28 mouse cellular contexts compared by ENCODE assay signal in genomic region chr2:165438881-165439280, GRCm38 (mm10). TPM values are rescaled to one million over a fixed set of nuclear protein-coding genes. Genes with fewer than 3 reads are reported as not detected.
A peak's percentile ranks its signal among the peaks of the same experiment; 100 is the strongest.
DNase-seq lines count a peak whose midpoint lies in the region; ATAC-seq and TF ChIP-seq lines count a peak whose summit lies in the region.
"Had no signal": no experiment of that assay in that cellular context is flagged by ENCODE, and none has a peak within 500 bp of the region (broad histone marks: within the 10 kb centered on the region; RNA-seq: fewer than 3 reads in every experiment).

No protein-coding gene starts in this region.

- no peaks in the 10 kb centered on the region for H3K36me3 ChIP-seq in hindbrain, embryonic 15.5 days
- H3K36me3 ChIP-seq in hindbrain, postnatal 0 days (ENCODE audit: insufficient read depth, low read length): no peaks in the 10 kb centered on the region
- H3K36me3 ChIP-seq in kidney, embryonic 15.5 days: no peaks in the 10 kb centered on the region
- H3K36me3 ChIP-seq in kidney, postnatal 0 days (ENCODE audit: insufficient read depth, low read length): no peaks in the 10 kb centered on the region
- H3K36me3 ChIP-seq: embryonic facial prominence, embryonic 15.5 days; forebrain, embryonic 10.5 days; G1E; heart, embryonic 13.5 days had no signal

- DNase-seq in hindbrain, postnatal 0 days (ENCODE audit: low spot score): no peak
- DNase-seq in kidney, adult 8-10 months: peak; percentile 46 to 61
- no peak for DNase-seq in kidney, postnatal 0 days (ENCODE audit: low spot score)
- peak; percentile 43 for DNase-seq in yolk sac, embryonic 10.5 days (ENCODE audit: low spot score)
- DNase-seq in left cerebral cortex, adult 18-20 months (ENCODE audit: low spot score in 2 of 2): no peak
- DNase-seq: adrenal gland, adult 8-10 months; adrenal gland, postnatal 36 days; B cell, adult 2 months; cerebellum, adult 11 months; cerebellum, adult 8-10 months; cerebellum, postnatal 14 days; embryo, embryonic 11 days; gastrocnemius, adult 2 months; gastrocnemius, postnatal 25 days; heart, adult 11 months; heart, postnatal 36 days had no signal

- no peaks in the 10 kb centered on the region for H3K9me3 ChIP-seq in hindbrain, embryonic 15.5 days
- H3K9me3 ChIP-seq in hindbrain, postnatal 0 days (ENCODE audit: low read length): no peaks in the 10 kb centered on the region
- no peaks in the 10 kb centered on the region for H3K9me3 ChIP-seq in kidney, embryonic 15.5 days (replicated peaks)
- H3K9me3 ChIP-seq in kidney, postnatal 0 days (replicated peaks; ENCODE audit: low read length): no peaks in the 10 kb centered on the region
- H3K9me3 ChIP-seq: embryonic facial prominence, embryonic 15.5 days; forebrain, embryonic 10.5 days; heart, embryonic 13.5 days had no signal

- H3K4me2 ChIP-seq in hindbrain, embryonic 15.5 days: no peak overlapping the region
- no peak overlapping the region for H3K4me2 ChIP-seq in hindbrain, postnatal 0 days (ENCODE audit: low read depth, low read length)
- H3K4me2 ChIP-seq in kidney, embryonic 15.5 days: no peak overlapping the region
- no peak overlapping the region for H3K4me2 ChIP-seq in kidney, postnatal 0 days (ENCODE audit: low read length)
- H3K4me2 ChIP-seq: embryonic facial prominence, embryonic 15.5 days; heart, embryonic 13.5 days had no signal

- ATAC-seq in hindbrain, embryonic 15.5 days (ENCODE audit: low FRiP score, low read depth): 0 out of 2 replicates have a peak, but pooled peaks have one; percentile 30
- no peak for ATAC-seq in hindbrain, postnatal 0 days
- no peak for ATAC-seq in kidney, embryonic 15.5 days (replicated peaks; ENCODE audit: low FRiP score)
- 0 out of 2 replicates have a peak, but pooled peaks have one; percentile 21 for ATAC-seq in kidney, postnatal 0 days (replicated peaks; ENCODE audit: low FRiP score, low read depth)
- ATAC-seq: CD4-positive, CD25-positive, alpha-beta regulatory T cell, adult 4 months; forebrain, embryonic 14.5 days had no signal

- H3K4me1 ChIP-seq in hindbrain, embryonic 15.5 days (replicated peaks): no peaks in the 10 kb centered on the region
- H3K4me1 ChIP-seq in hindbrain, postnatal 0 days (ENCODE audit: insufficient read depth, low read length): no peaks in the 10 kb centered on the region
- no peaks in the 10 kb centered on the region for H3K4me1 ChIP-seq in kidney, embryonic 15.5 days
- H3K4me1 ChIP-seq in kidney, postnatal 0 days (replicated peaks; ENCODE audit: insufficient read depth, low read length): no peaks in the 10 kb centered on the region
- H3K4me1 ChIP-seq: embryonic facial prominence, embryonic 15.5 days; heart, embryonic 13.5 days had no signal

- no peak overlapping the region for H3K27ac ChIP-seq in hindbrain, embryonic 15.5 days (replicated peaks)
- H3K27ac ChIP-seq in hindbrain, postnatal 0 days: no peak overlapping the region
- H3K27ac ChIP-seq in kidney, embryonic 15.5 days: no peak overlapping the region
- H3K27ac ChIP-seq in kidney, postnatal 0 days: no peak overlapping the region
- H3K27ac ChIP-seq: embryonic facial prominence, embryonic 15.5 days; forebrain, embryonic 10.5 days; gastrocnemius, adult 2 months; heart, embryonic 13.5 days had no signal

- WGBS in hindbrain, embryonic 15.5 days: 76% methylated on average over 7 of the region's 7 CpGs
- 70% methylated on average over 7 of the region's 7 CpGs for WGBS in hindbrain, postnatal 0 days
- 50% methylated on average over 7 of the region's 7 CpGs for WGBS in kidney, embryonic 15.5 days
- 62% methylated on average over 7 of the region's 7 CpGs for WGBS in kidney, postnatal 0 days

- no peak for TF ChIP-seq CTCF in hindbrain, postnatal 0 days (IDR thresholded peaks at IDR 0.05; ENCODE audit: low read depth)
- no peak for TF ChIP-seq CTCF in kidney, postnatal 0 days (IDR thresholded peaks at IDR 0.05; ENCODE audit: low read depth)

- H3K4me3 ChIP-seq in hindbrain, embryonic 15.5 days: no peak overlapping the region
- no peak overlapping the region for H3K4me3 ChIP-seq in hindbrain, postnatal 0 days (ENCODE audit: low read length)
- H3K4me3 ChIP-seq in kidney, embryonic 15.5 days (replicated peaks): no peak overlapping the region
- H3K4me3 ChIP-seq in kidney, postnatal 0 days (replicated peaks; ENCODE audit: low read depth, low read length): no peak overlapping the region
- H3K4me3 ChIP-seq: embryonic facial prominence, embryonic 15.5 days; erythroblast, embryonic 14.5 days; forebrain, embryonic 10.5 days; gastrocnemius, adult 2 months; heart, embryonic 13.5 days had no signal

- H3K27me3 ChIP-seq in hindbrain, embryonic 15.5 days: no peaks in the 10 kb centered on the region
- no peaks in the 10 kb centered on the region for H3K27me3 ChIP-seq in hindbrain, postnatal 0 days (ENCODE audit: insufficient read depth, low read length)
- no peaks in the 10 kb centered on the region for H3K27me3 ChIP-seq in kidney, embryonic 15.5 days
- H3K27me3 ChIP-seq in kidney, postnatal 0 days (ENCODE audit: insufficient read depth, low read length): no peaks in the 10 kb centered on the region
- H3K27me3 ChIP-seq: embryonic facial prominence, embryonic 15.5 days had no signal

- no peak overlapping the region for H3K9ac ChIP-seq in hindbrain, embryonic 15.5 days
- H3K9ac ChIP-seq in hindbrain, postnatal 0 days (replicated peaks; ENCODE audit: low read length): no peak overlapping the region
- no peak overlapping the region for H3K9ac ChIP-seq in kidney, embryonic 15.5 days
- no peak overlapping the region for H3K9ac ChIP-seq in kidney, postnatal 0 days (ENCODE audit: low read depth, low read length)
- H3K9ac ChIP-seq: embryonic facial prominence, embryonic 15.5 days; heart, embryonic 13.5 days had no signal

RNA-seq across cellular contexts. Expression of gene Slc13a3, which starts 34.1 kb away (rescaled TPM):
- 7.7 and 8.7 TPM in 2 replicates for polyA plus RNA-seq in hindbrain, embryonic 15.5 days (2015; fragmentation: Nextera tagmentation; extraction: Ambion mirVana)
- 25.2 and 29.3 TPM in 2 replicates for total RNA-seq in hindbrain, postnatal 0 days (2014; rRNA removed)
- polyA plus RNA-seq in hindbrain, postnatal 0 days (2015; fragmentation: Nextera tagmentation; extraction: Ambion mirVana): 15.5 and 17.8 TPM in 2 replicates
- polyA plus RNA-seq in kidney, embryonic 15.5 days (2015; fragmentation: Nextera tagmentation; extraction: Ambion mirVana): 2.6 and 3.4 TPM in 2 replicates
- 8.3 and 9.7 TPM in 2 replicates for polyA plus RNA-seq in kidney, postnatal 0 days (2015; fragmentation: Nextera tagmentation; extraction: Ambion mirVana)
- 10 to 100 TPM; 17.5 to 21.1 TPM for total RNA-seq in left cerebral cortex, adult 18-20 months (2021)
- total RNA-seq: common myeloid progenitor, adult 5-6 weeks had no signal
- polyA plus RNA-seq: G1E had no signal

RNA-seq across cellular contexts. Expression of gene Ocstamp, which starts 38.7 kb away (rescaled TPM):
- 0.07 TPM in 1 of 2 replicates, not detected in the other for polyA plus RNA-seq in hindbrain, embryonic 15.5 days (2015; fragmentation: Nextera tagmentation; extraction: Ambion mirVana)
- 0.05 TPM in 1 of 2 replicates, not detected in the other for total RNA-seq in hindbrain, postnatal 0 days (2014; rRNA removed)
- polyA plus RNA-seq in hindbrain, postnatal 0 days (2015; fragmentation: Nextera tagmentation; extraction: Ambion mirVana): 0.05 TPM in 1 of 2 replicates, not detected in the other
- polyA plus RNA-seq in kidney, embryonic 15.5 days (2015; fragmentation: Nextera tagmentation; extraction: Ambion mirVana): 0.16 and 0.69 TPM in 2 replicates
- polyA plus RNA-seq in kidney, postnatal 0 days (2015; fragmentation: Nextera tagmentation; extraction: Ambion mirVana): 0.11 and 0.14 TPM in 2 replicates
- total RNA-seq in left cerebral cortex, adult 18-20 months (2021): not detected
- total RNA-seq: common myeloid progenitor, adult 5-6 weeks; heart, postnatal 36 days had no signal
- polyA plus RNA-seq: brain, embryonic 14.5 days; CD4-positive, CD25-positive, alpha-beta regulatory T cell, adult 4 months; forebrain, embryonic 14.5 days; G1E; heart, embryonic 13.5 days; hindbrain, embryonic 11.5 days had no signal

RNA-seq across cellular contexts. Expression of gene Zfp334, which starts 50.8 kb away (rescaled TPM):
- polyA plus RNA-seq in hindbrain, embryonic 15.5 days (2015; fragmentation: Nextera tagmentation; extraction: Ambion mirVana): 8.5 and 9.1 TPM in 2 replicates
- 14.8 and 16.4 TPM in 2 replicates for total RNA-seq in hindbrain, postnatal 0 days (2014; rRNA removed)
- 3.7 and 3.9 TPM in 2 replicates for polyA plus RNA-seq in hindbrain, postnatal 0 days (2015; fragmentation: Nextera tagmentation; extraction: Ambion mirVana)
- polyA plus RNA-seq in kidney, embryonic 15.5 days (2015; fragmentation: Nextera tagmentation; extraction: Ambion mirVana): 7.7 and 9.1 TPM in 2 replicates
- polyA plus RNA-seq in kidney, postnatal 0 days (2015; fragmentation: Nextera tagmentation; extraction: Ambion mirVana): 3.6 and 4.7 TPM in 2 replicates
- total RNA-seq in left cerebral cortex, adult 18-20 months (2021): 10 to 100 TPM; 16.1 to 17.4 TPM
- total RNA-seq: common myeloid progenitor, adult 5-6 weeks had no signal
- polyA plus RNA-seq: CD4-positive, CD25-positive, alpha-beta regulatory T cell, adult 4 months; erythroblast, embryonic 14.5 days; G1E had no signal

RNA-seq across cellular contexts. Expression of gene Trp53rka, which starts 54.2 kb away (rescaled TPM):
- 43.5 and 45.7 TPM in 2 replicates for polyA plus RNA-seq in hindbrain, embryonic 15.5 days (2015; fragmentation: Nextera tagmentation; extraction: Ambion mirVana)
- 39.7 and 41.2 TPM in 2 replicates for total RNA-seq in hindbrain, postnatal 0 days (2014; rRNA removed)
- polyA plus RNA-seq in hindbrain, postnatal 0 days (2015; fragmentation: Nextera tagmentation; extraction: Ambion mirVana): 35.0 and 35.7 TPM in 2 replicates
- 36.3 and 37.2 TPM in 2 replicates for polyA plus RNA-seq in kidney, embryonic 15.5 days (2015; fragmentation: Nextera tagmentation; extraction: Ambion mirVana)
- polyA plus RNA-seq in kidney, postnatal 0 days (2015; fragmentation: Nextera tagmentation; extraction: Ambion mirVana): 27.2 and 27.5 TPM in 2 replicates
- 10 to 100 TPM; 22.9 to 23.4 TPM for total RNA-seq in left cerebral cortex, adult 18-20 months (2021)

Comparison
In these comparisons a context has a peak if more than half of its experiments do, and no peak if none do; other contexts are left out.
1. ATAC-seq: peak in hindbrain, embryonic 15.5 days (single experiment) and kidney, postnatal 0 days (single experiment); none in hindbrain, postnatal 0 days (single experiment) and kidney, embryonic 15.5 days (single experiment).
2. DNase-seq: peak in kidney, adult 8-10 months (2 of 2) and yolk sac, embryonic 10.5 days (single experiment); none in hindbrain, postnatal 0 days (single experiment), kidney, postnatal 0 days (single experiment) and left cerebral cortex, adult 18-20 months (0 of 2).